Comparison of ENCODE assay signal across 26 mouse cellular contexts in genomic region chr15:89568114-89568513, GRCm38 (mm10). TPM values are rescaled to one million over a fixed set of nuclear protein-coding genes. Genes with fewer than 3 reads are reported as not detected.
DNase-seq lines count a peak whose midpoint lies in the region; ATAC-seq and TF ChIP-seq lines count a peak whose summit lies in the region.
"Had no signal": no experiment of that assay in that cellular context is flagged by ENCODE, and none has a peak within 500 bp of the region (broad histone marks: within the 10 kb centered on the region; RNA-seq: fewer than 3 reads in every experiment).

TSS of gene Acr (plus strand) at chr15:89568326.

- H3K4me1 ChIP-seq in heart, embryonic 11.5 days (ENCODE audit: control insufficient read depth, insufficient read depth, low read length) = no peaks in the 10 kb centered on the region
- H3K4me1 ChIP-seq in hindbrain, postnatal 0 days (ENCODE audit: insufficient read depth, low read length) = no peaks in the 10 kb centered on the region
- no peaks in the 10 kb centered on the region for H3K4me1 ChIP-seq in hindbrain, embryonic 11.5 days (replicated peaks; ENCODE audit: control insufficient read depth, insufficient read depth, low read length)
- no peaks in the 10 kb centered on the region for H3K4me1 ChIP-seq in kidney, postnatal 0 days (replicated peaks; ENCODE audit: insufficient read depth, low read length)
- H3K4me1 ChIP-seq in testis, adult 2 months (ENCODE audit: control insufficient read depth, insufficient read depth, low read length) = no peaks in the 10 kb centered on the region; the same call in none of the 2 replicates
- H3K4me1 ChIP-seq: embryonic facial prominence, embryonic 10.5 days; embryonic facial prominence, embryonic 12.5 days; forebrain, embryonic 13.5 days had no signal

- no peak within 1 kb of the TSS for H3K4me3 ChIP-seq in heart, embryonic 11.5 days (ENCODE audit: low read depth, low read length)
- H3K4me3 ChIP-seq in hindbrain, postnatal 0 days (ENCODE audit: low read length) = no peak within 1 kb of the TSS
- H3K4me3 ChIP-seq in hindbrain, embryonic 11.5 days (ENCODE audit: low read depth, low read length) = no peak within 1 kb of the TSS
- no peak within 1 kb of the TSS for H3K4me3 ChIP-seq in kidney, postnatal 0 days (replicated peaks; ENCODE audit: low read depth, low read length)
- peak within 1 kb of the TSS; percentile 95 for H3K4me3 ChIP-seq in testis, adult 2 months (ENCODE audit: control insufficient read depth, low read depth, low read length)
- H3K4me3 ChIP-seq: embryonic facial prominence, embryonic 10.5 days; embryonic facial prominence, embryonic 12.5 days; forebrain, embryonic 13.5 days had no signal

- peak; percentile 100 for TF ChIP-seq POLR2A in testis, adult 2 months (IDR thresholded peaks at IDR 0.05; ENCODE audit: control insufficient read depth, low read depth, low read length)

- H3K27ac ChIP-seq in heart, embryonic 11.5 days (ENCODE audit: low read depth, low read length) = no peak within 1 kb of the TSS
- H3K27ac ChIP-seq in hindbrain, postnatal 0 days = no peak within 1 kb of the TSS
- no peak within 1 kb of the TSS for H3K27ac ChIP-seq in hindbrain, embryonic 11.5 days (ENCODE audit: low read depth, low read length)
- H3K27ac ChIP-seq in kidney, postnatal 0 days = no peak within 1 kb of the TSS
- peak within 1 kb of the TSS; percentile 92 for H3K27ac ChIP-seq in testis, adult 2 months (ENCODE audit: control insufficient read depth, insufficient read depth, low read depth, low read length)
- H3K27ac ChIP-seq: embryonic facial prominence, embryonic 10.5 days; embryonic facial prominence, embryonic 12.5 days; forebrain, embryonic 13.5 days had no signal

- H3K9me3 ChIP-seq in heart, embryonic 11.5 days (replicated peaks; ENCODE audit: control insufficient read depth, low read length) = no peaks in the 10 kb centered on the region
- H3K9me3 ChIP-seq in hindbrain, postnatal 0 days (ENCODE audit: low read length) = no peaks in the 10 kb centered on the region
- no peaks in the 10 kb centered on the region for H3K9me3 ChIP-seq in hindbrain, embryonic 11.5 days (ENCODE audit: control insufficient read depth, low read length)
- no peaks in the 10 kb centered on the region for H3K9me3 ChIP-seq in kidney, postnatal 0 days (replicated peaks; ENCODE audit: low read length)
- H3K9me3 ChIP-seq: embryonic facial prominence, embryonic 10.5 days; embryonic facial prominence, embryonic 12.5 days; forebrain, embryonic 13.5 days had no signal

- ATAC-seq in heart, embryonic 11.5 days (replicated peaks; ENCODE audit: insufficient number of reproducible peaks, low FRiP score, low TSS enrichment) = no peak
- 0 out of 2 replicates have a peak, but pooled peaks have one; percentile 43 for ATAC-seq in hindbrain, postnatal 0 days
- no peak for ATAC-seq in hindbrain, embryonic 11.5 days (ENCODE audit: low FRiP score)
- ATAC-seq in kidney, postnatal 0 days (replicated peaks; ENCODE audit: low FRiP score, low read depth) = peak; percentile 36; the same call in 1 of the 2 replicates
- ATAC-seq: activated CD4-positive, CD25-positive, alpha-beta regulatory T cell, adult 4 months; CD4-positive, CD25-positive, alpha-beta regulatory T cell, adult 4 months; forebrain, embryonic 13.5 days; Patski had no signal

- TF ChIP-seq CTCF in hindbrain, postnatal 0 days (IDR thresholded peaks at IDR 0.05; ENCODE audit: low read depth) = no peak
- TF ChIP-seq CTCF in kidney, postnatal 0 days (IDR thresholded peaks at IDR 0.05; ENCODE audit: low read depth) = no peak
- peak; percentile 23; the same call in 1 of the 2 replicates for TF ChIP-seq CTCF in testis, adult 2 months (IDR thresholded peaks at IDR 0.05; ENCODE audit: control insufficient read depth, insufficient read depth, insufficient replicate concordance, low read depth, low read length)

- no peaks in the 10 kb centered on the region for H3K27me3 ChIP-seq in heart, embryonic 11.5 days (ENCODE audit: control insufficient read depth, insufficient read depth, low read length)
- H3K27me3 ChIP-seq in hindbrain, postnatal 0 days (ENCODE audit: insufficient read depth, low read length) = no peaks in the 10 kb centered on the region
- H3K27me3 ChIP-seq in hindbrain, embryonic 11.5 days (ENCODE audit: control insufficient read depth, insufficient read depth, low read length) = no peaks in the 10 kb centered on the region
- no peaks in the 10 kb centered on the region for H3K27me3 ChIP-seq in kidney, postnatal 0 days (ENCODE audit: insufficient read depth, low read length)
- H3K27me3 ChIP-seq in testis, adult 2 months (ENCODE audit: control insufficient read depth, insufficient read depth, low read length) = no peaks in the 10 kb centered on the region
- H3K27me3 ChIP-seq: embryonic facial prominence, embryonic 12.5 days; forebrain, embryonic 13.5 days had no signal

- H3K36me3 ChIP-seq in heart, embryonic 11.5 days (ENCODE audit: control insufficient read depth, insufficient read depth, low read length) = no peaks in the 10 kb centered on the region
- no peaks in the 10 kb centered on the region for H3K36me3 ChIP-seq in hindbrain, postnatal 0 days (ENCODE audit: insufficient read depth, low read length)
- H3K36me3 ChIP-seq in hindbrain, embryonic 11.5 days (ENCODE audit: control insufficient read depth, insufficient read depth, low read length) = no peaks in the 10 kb centered on the region
- H3K36me3 ChIP-seq in kidney, postnatal 0 days (ENCODE audit: insufficient read depth, low read length) = no peaks in the 10 kb centered on the region
- H3K36me3 ChIP-seq in testis, adult 2 months (ENCODE audit: control insufficient read depth, insufficient read depth, low read length) = peaks cover 1% of the 10 kb centered on the region
- H3K36me3 ChIP-seq: embryonic facial prominence, embryonic 10.5 days; embryonic facial prominence, embryonic 12.5 days; G1E had no signal

- H3K9ac ChIP-seq in heart, embryonic 11.5 days (ENCODE audit: low read depth, low read length) = no peak within 1 kb of the TSS
- no peak within 1 kb of the TSS for H3K9ac ChIP-seq in hindbrain, postnatal 0 days (replicated peaks; ENCODE audit: low read length)
- no peak within 1 kb of the TSS for H3K9ac ChIP-seq in hindbrain, embryonic 11.5 days (ENCODE audit: low read depth, low read length)
- no peak within 1 kb of the TSS for H3K9ac ChIP-seq in kidney, postnatal 0 days (ENCODE audit: low read depth, low read length)
- H3K9ac ChIP-seq: embryonic facial prominence, embryonic 12.5 days; forebrain, embryonic 13.5 days had no signal

- WGBS in heart, embryonic 11.5 days (ENCODE audit: insufficient replicate concordance) = 81% methylated on average over 6 of the region's 6 CpGs
- WGBS in hindbrain, postnatal 0 days = 83% methylated on average over 6 of the region's 6 CpGs
- WGBS in hindbrain, embryonic 11.5 days = 86% methylated on average over 6 of the region's 6 CpGs
- 70% methylated on average over 6 of the region's 6 CpGs for WGBS in kidney, postnatal 0 days

- no peak within 1 kb of the TSS for H3K4me2 ChIP-seq in heart, embryonic 11.5 days
- no peak within 1 kb of the TSS for H3K4me2 ChIP-seq in hindbrain, postnatal 0 days (ENCODE audit: low read depth, low read length)
- no peak within 1 kb of the TSS for H3K4me2 ChIP-seq in hindbrain, embryonic 11.5 days (replicated peaks; ENCODE audit: low read depth, low read length)
- H3K4me2 ChIP-seq in kidney, postnatal 0 days (ENCODE audit: low read length) = no peak within 1 kb of the TSS
- H3K4me2 ChIP-seq: embryonic facial prominence, embryonic 12.5 days; forebrain, embryonic 13.5 days had no signal

- DNase-seq in heart, adult 11 months = peak; percentile 79
- no peak for DNase-seq in hindbrain, postnatal 0 days (ENCODE audit: low spot score)
- no peak for DNase-seq in hindbrain, embryonic 11.5 days (ENCODE audit: low spot score)
- DNase-seq in kidney, postnatal 0 days (ENCODE audit: low spot score) = no peak
- DNase-seq in kidney, postnatal 4 days = no peak
- DNase-seq in testis, postnatal 14 days (ENCODE audit: low spot score) = no peak
- DNase-seq: adrenal gland, adult 8-10 months; adrenal gland, postnatal 14 days; adrenal gland, postnatal 36 days; B cell, adult 2 months; cerebellum, adult 11-12 months; cerebellum, adult 2 months; cerebellum, adult 9-10 months; cerebellum, postnatal 10 days; cerebellum, postnatal 25 days had no signal

RNA-seq across cellular contexts. Expression of gene Acr, which starts in this region (rescaled TPM):
- polyA plus RNA-seq in heart, embryonic 11.5 days (2014; fragmentation: Nextera tagmentation; extraction: Ambion mirVana) = 0.20 TPM in 2 replicates
- total RNA-seq in hindbrain, postnatal 0 days (2014; rRNA removed) = 2.4 and 3.3 TPM in 2 replicates
- 2.1 TPM in 2 replicates for polyA plus RNA-seq in hindbrain, postnatal 0 days (2015; fragmentation: Nextera tagmentation; extraction: Ambion mirVana)
- 0.39 and 0.76 TPM in 2 replicates for polyA plus RNA-seq in hindbrain, embryonic 11.5 days (2014; fragmentation: Nextera tagmentation; extraction: Ambion mirVana)
- not detected in 2 replicates for polyA plus RNA-seq in kidney, postnatal 0 days (2015; fragmentation: Nextera tagmentation; extraction: Ambion mirVana)
- 522 and 549 TPM in 2 replicates for polyA plus RNA-seq in testis, adult 2 months (2012; rRNA removed)
- total RNA-seq: adrenal gland, adult 18-20 months; adrenal gland, postnatal 36 days; CH12.LX; G1E had no signal
- polyA plus RNA-seq: activated CD4-positive, CD25-positive, alpha-beta regulatory T cell, adult 4 months; CD4-positive, CD25-positive, alpha-beta regulatory T cell, adult 4 months; embryonic facial prominence, embryonic 10.5 days; G1E; Patski had no signal

Comparison
In these comparisons a context has a peak if more than half of its experiments do, and no peak if none do; other contexts are left out.
1. RNA of gene Acr (polyA plus RNA-seq): 522 to 549 TPM in testis, adult 2 months; 2.1 TPM in hindbrain, postnatal 0 days, 0.39 to 0.76 TPM in hindbrain, embryonic 11.5 days, 0.20 TPM in heart, embryonic 11.5 days and not detected in kidney, postnatal 0 days; every median in the first group is over 100 times any median in the second.
2. Peak in ATAC-seq in kidney, postnatal 0 days; RNA of the gene not detected or under 1 TPM.